Mouse (Mus musculus) MEL (cell line): ENCODE measurements at regions not wholly inside any gene's neighbourhood (a gene's known extent, or its start where the extent isn't known, plus 50 kb on each side); places are given as distances from the start of the nearest gene placed in this dataset.

Source experiments
- CTCF ChIP-seq, 3 experiments: IDR thresholded peaks in 2 of 3; conservative IDR thresholded peaks in 1 of 3; 2 replicates each; pipeline ENCODE4 v1.5.1; 2011 to 2012; ENCODE audit warnings: low read length in 3 of 3, low read depth in 2 of 3, mild to moderate bottlenecking in 2 of 3, improper control_type of control experiment in 1 of 3, inconsistent platforms in 1 of 3, mixed read lengths in 1 of 3, moderate library complexity in 1 of 3; ENCODE audit not compliant: control insufficient read depth in 1 of 3, insufficient read depth in 1 of 3, poor library complexity in 1 of 3, severe bottlenecking in 1 of 3
- E2F4 ChIP-seq: IDR thresholded peaks from 2 replicates; pipeline ENCODE4 v1.6.1; 2011; ENCODE audit warnings: low read depth, low read length, improper control_type of control experiment, borderline replicate concordance
- GATA1 ChIP-seq: IDR thresholded peaks from 2 replicates; pipeline ENCODE4 v1.6.1; 2011; ENCODE audit warnings: low read depth, low read length, improper control_type of control experiment
- JUND ChIP-seq: IDR thresholded peaks from 2 replicates; pipeline ENCODE4 v1.6.1; 2011; ENCODE audit warnings: low read depth, mild to moderate bottlenecking, improper control_type of control experiment, low read length
- MAX ChIP-seq: IDR thresholded peaks from 2 replicates; pipeline ENCODE4 v1.6.1; 2011; ENCODE audit warnings: low read length, improper control_type of control experiment
- MAZ ChIP-seq: IDR thresholded peaks from 2 replicates; pipeline ENCODE4 v1.6.1; 2012; ENCODE audit warnings: low read depth, mild to moderate bottlenecking, inconsistent platforms, low read length, improper control_type of control experiment
- MXI1 ChIP-seq: IDR thresholded peaks from 2 replicates; pipeline ENCODE4 v1.6.1; 2011; ENCODE audit warnings: mild to moderate bottlenecking, low read depth, low read length, improper control_type of control experiment
- POLR2A ChIP-seq, 2 experiments: IDR thresholded peaks; 2 replicates each; pipeline ENCODE4 v1.6.1; 2011 to 2012; ENCODE audit warnings: low read length in 2 of 2, mild to moderate bottlenecking in 2 of 2, control low read depth in 1 of 2, improper control_type of control experiment in 1 of 2, low read depth in 1 of 2, moderate library complexity in 1 of 2; ENCODE audit not compliant: control insufficient read depth in 1 of 2, insufficient read depth in 1 of 2, poor library complexity in 1 of 2
- TBP ChIP-seq: IDR thresholded peaks from 2 replicates; pipeline ENCODE4 v1.8.0; 2011; ENCODE audit warnings: low read depth, low read length, improper control_type of control experiment
- UBTF ChIP-seq: IDR thresholded peaks from 2 replicates; pipeline ENCODE4 v1.6.1; 2012; ENCODE audit warnings: low read depth, mild to moderate bottlenecking, inconsistent platforms, low read length, improper control_type of control experiment, moderate library complexity, borderline replicate concordance; ENCODE audit not compliant: insufficient read depth
- USF1 ChIP-seq: IDR thresholded peaks from 2 replicates; pipeline ENCODE4 v1.6.1; 2014; ENCODE audit warnings: low read depth, mild to moderate bottlenecking, inconsistent platforms, low read length, improper control_type of control experiment, moderate library complexity

GRCm38 (mm10) chr4:17240314-17240713 is 2364.9 kb upstream of the Gm12353 start:
- TF ChIP-seq MAZ (no peak), GATA1 (no peak), UBTF (no peak), POLR2A (IDR thresholded peaks at IDR 0.05; ENCODE audit: control insufficient read depth in 1 of 2, insufficient read depth in 1 of 2, low read depth in 1 of 2, low read length in 2 of 2, poor library complexity in 1 of 2) (no peak), CTCF (IDR thresholded peaks at IDR 0.05 in 2 of 3, conservative IDR thresholded peaks at IDR 0.05 in 1 of 3; ENCODE audit: control insufficient read depth in 1 of 3, insufficient read depth in 1 of 3, low read depth in 2 of 3, low read length in 3 of 3, poor library complexity in 1 of 3, severe bottlenecking in 1 of 3) (no peak), USF1 (no peak), MXI1 (no peak), E2F4 (no peak), JUND (no peak), MAX (no peak), TBP (no peak)
